Mouse (Mus musculus): Measurements from ENCODE around the gene Spa17. TPM values are rescaled to one million over a fixed set of nuclear protein-coding genes. Genes with fewer than 3 reads are reported as not detected.

The Spa17 gene
- total and polyA plus RNA-seq, 3 experiments = 0.46 to 2.6 TPM; not detected in 1

DNA sequence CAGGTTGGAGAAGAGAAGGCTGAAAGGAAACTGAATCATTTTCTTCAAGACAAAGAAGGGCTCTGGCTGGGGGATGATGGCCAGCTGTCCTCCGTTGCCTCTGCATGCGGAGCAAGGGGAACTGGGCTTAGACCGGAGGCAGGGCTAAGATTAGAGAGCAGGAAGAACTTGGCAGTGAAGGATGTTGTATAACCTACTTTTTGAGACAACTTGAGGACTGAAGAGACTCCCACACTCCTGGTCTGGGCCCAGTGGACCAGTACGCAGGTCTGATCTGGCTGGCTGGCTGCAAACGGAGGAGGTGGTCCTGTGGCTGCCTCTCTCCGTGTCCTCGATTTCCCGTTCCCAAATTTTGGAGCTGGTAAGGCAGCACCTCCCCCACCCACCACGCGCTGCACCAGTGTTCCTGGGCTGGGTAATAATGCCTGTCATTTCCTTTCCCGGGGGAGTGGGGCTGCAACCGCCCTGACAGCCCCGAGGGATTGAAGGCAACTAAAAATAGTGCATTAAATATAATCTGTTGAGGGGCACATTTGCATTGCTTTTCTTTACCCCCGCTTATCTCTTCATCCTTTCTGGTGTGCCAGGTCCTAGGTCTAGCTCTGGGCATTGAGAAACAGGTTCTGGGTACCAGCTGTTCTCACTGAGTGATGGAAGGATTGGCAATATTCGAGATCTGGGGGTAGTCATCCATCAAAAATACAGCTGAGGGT is 45.5 kb downstream of the Spa17 start:
- Histone ChIP-seq H3K4me1 (ENCODE audit: control insufficient read depth in 1 of 2, insufficient read depth in 2 of 2, low read length in 2 of 2) (peaks cover 48 to 58% of the 10 kb centered on the region in 2 experiments), H3K9me3 (replicated peaks; ENCODE audit: insufficient read depth, low read length) (no peaks in the 10 kb centered on the region), H3K27ac (ENCODE audit: control insufficient read depth, low read depth, low read length) (peak overlapping the region; percentile 83), H3K9ac (ENCODE audit: control insufficient read depth, low read depth, low read length, poor library complexity, severe bottlenecking) (peak overlapping the region; percentile 67), H3K4me3 (ENCODE audit: control insufficient read depth in 1 of 2, insufficient read depth in 1 of 2, low read depth in 2 of 2, low read length in 2 of 2) (peak overlapping the region; percentile 54 to 72), H3K79me2 (ENCODE audit: control insufficient read depth, insufficient read depth, low read length, poor library complexity) (no peaks in the 10 kb centered on the region), H3K27me3 (ENCODE audit: control insufficient read depth in 1 of 2, insufficient read depth in 2 of 2, low read length in 2 of 2) (no peaks in the 10 kb centered on the region), H3K36me3 (ENCODE audit: control insufficient read depth in 1 of 2, insufficient read depth in 2 of 2, low read length in 2 of 2) (peaks cover 0 to 74% of the 10 kb centered on the region in 2 experiments; a peak in 2 of 4 replicates)
- TF ChIP-seq TAL1 (IDR thresholded peaks at IDR 0.05; ENCODE audit: low read length) (peak; percentile 3), POLR2A (IDR thresholded peaks at IDR 0.05; ENCODE audit: control insufficient read depth in 1 of 2, insufficient read depth in 1 of 2, low read depth in 1 of 2, low read length in 2 of 2, poor library complexity in 1 of 2) (peak in 1 of 2 experiments; percentile 45; a peak in 1 of 4 replicates), SIN3A (IDR thresholded peaks at IDR 0.05; ENCODE audit: low read length) (peak; percentile 40), TBP (IDR thresholded peaks at IDR 0.05; ENCODE audit: low read depth, low read length) (peak; percentile 39; the same call in 1 of the 2 replicates), TCF12 (IDR thresholded peaks at IDR 0.05; ENCODE audit: low read depth, low read length) (peak; percentile 4; the same call in 1 of the 2 replicates), SMC3 (IDR thresholded peaks at IDR 0.05; ENCODE audit: low read depth, low read length) (no peak), MYC (IDR thresholded peaks at IDR 0.05; ENCODE audit: low read depth, low read length) (no peak), GATA1 (IDR thresholded peaks at IDR 0.05; ENCODE audit: low read depth, low read length) (peak; percentile 35; the same call in 1 of the 2 replicates), EP300 (IDR thresholded peaks at IDR 0.05; ENCODE audit: low read depth in 1 of 2, low read length in 2 of 2) (peak in 1 of 2 experiments; percentile 12; a peak in 1 of 4 replicates)
- DNase-seq (ENCODE audit: low read depth, low spot score) = peak; percentile 74

DNA sequence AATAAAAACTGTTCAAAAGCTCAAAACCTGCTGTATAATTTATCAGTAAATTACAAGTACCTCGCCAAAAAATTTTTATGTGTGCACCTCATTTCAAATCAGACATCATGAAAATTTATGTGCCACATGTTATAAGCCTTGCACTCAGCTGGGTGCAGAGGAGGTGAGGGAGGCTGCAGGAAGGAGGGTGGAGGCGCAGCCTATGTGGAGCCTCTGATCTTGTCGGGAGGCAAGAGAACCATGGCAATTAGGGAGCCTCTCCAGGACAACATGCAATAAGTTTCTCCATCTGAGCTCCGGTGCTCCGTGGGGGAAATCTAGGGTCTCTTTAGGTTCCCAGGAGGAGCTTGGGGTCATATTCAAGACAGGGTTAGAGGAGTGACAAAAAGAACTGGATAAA is 46.1 kb downstream of the Spa17 start:
- H3K9me3 ChIP-seq (replicated peaks; ENCODE audit: insufficient read depth, low read length) = no peaks in the 10 kb centered on the region
- peaks cover 43 to 52% of the 10 kb centered on the region in 2 experiments for H3K4me1 ChIP-seq (ENCODE audit: control insufficient read depth in 1 of 2, insufficient read depth in 2 of 2, low read length in 2 of 2)
- H3K9ac ChIP-seq (ENCODE audit: control insufficient read depth, low read depth, low read length, poor library complexity, severe bottlenecking) = peak overlapping the region; percentile 67
- H3K36me3 ChIP-seq (ENCODE audit: control insufficient read depth in 1 of 2, insufficient read depth in 2 of 2, low read length in 2 of 2) = peaks cover 0 to 69% of the 10 kb centered on the region in 2 experiments; a peak in 2 of 4 replicates
- TF ChIP-seq ETS1 (IDR thresholded peaks at IDR 0.05; ENCODE audit: low read depth, low read length) (peak; percentile 24; the same call in 1 of the 2 replicates), MXI1 (IDR thresholded peaks at IDR 0.05; ENCODE audit: low read depth, low read length) (peak; percentile 76), BHLHE40 (IDR thresholded peaks at IDR 0.05; ENCODE audit: borderline replicate concordance, low read depth, low read length) (no peak), POLR2AphosphoS2 (IDR thresholded peaks at IDR 0.05; ENCODE audit: low read length) (no peak), ELF1 (IDR thresholded peaks at IDR 0.05; ENCODE audit: low read depth, low read length) (no peak), EP300 (IDR thresholded peaks at IDR 0.05; ENCODE audit: low read depth in 1 of 2, low read length in 2 of 2) (no peak), KAT2A (conservative IDR thresholded peaks at IDR 0.05; ENCODE audit: low read depth, low read length) (no peak), ZC3H11A (IDR thresholded peaks at IDR 0.05; ENCODE audit: low read depth, low read length) (no peak), TCF12 (IDR thresholded peaks at IDR 0.05; ENCODE audit: low read depth, low read length) (no peak), MAZ (IDR thresholded peaks at IDR 0.05; ENCODE audit: low read depth, low read length) (0 out of 2 replicates have a peak, but pooled peaks have one; percentile 37)
- DNase-seq (ENCODE audit: low read depth, low spot score) = peak; percentile 68
- H3K27ac ChIP-seq (ENCODE audit: control insufficient read depth, low read depth, low read length) = peak overlapping the region; percentile 83
- H3K27me3 ChIP-seq (ENCODE audit: control insufficient read depth in 1 of 2, insufficient read depth in 2 of 2, low read length in 2 of 2) = no peaks in the 10 kb centered on the region
- no peaks in the 10 kb centered on the region for H3K79me2 ChIP-seq (ENCODE audit: control insufficient read depth, insufficient read depth, low read length, poor library complexity)
- H3K4me3 ChIP-seq (ENCODE audit: control insufficient read depth in 1 of 2, insufficient read depth in 1 of 2, low read depth in 2 of 2, low read length in 2 of 2) = peak overlapping the region; percentile 54 to 72
